Comparison of ENCODE assay signal across 15 mouse cellular contexts in the genomic region with DNA sequence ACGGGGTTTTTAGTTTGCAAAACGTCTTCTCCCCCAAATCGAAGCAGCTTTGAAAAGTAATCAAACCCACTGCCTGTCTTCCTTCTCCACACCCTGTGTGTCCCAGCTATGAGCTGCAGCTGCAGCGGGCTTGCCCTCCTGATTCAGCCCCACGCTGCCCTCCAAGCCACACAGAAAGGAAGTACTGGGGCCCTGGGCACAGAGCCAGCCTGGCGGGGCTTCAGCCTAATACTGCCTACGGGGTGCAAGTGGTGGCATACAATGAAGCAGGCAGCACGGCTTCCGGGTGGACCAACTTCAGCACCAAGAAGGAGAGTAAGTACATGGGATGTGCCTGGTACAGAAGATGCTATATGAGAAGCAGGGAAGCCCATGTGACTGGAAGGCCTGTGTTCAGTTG. TPM values are rescaled to one million over a fixed set of nuclear protein-coding genes. Genes with fewer than 3 reads are reported as not detected.
DNase-seq lines count a peak whose midpoint lies in the region; ATAC-seq lines count a peak whose summit lies in the region.
"Had no signal": no experiment of that assay in that cellular context is flagged by ENCODE, and none has a peak within 500 bp of the region (broad histone marks: within the 10 kb centered on the region; RNA-seq: fewer than 3 reads in every experiment).

No protein-coding gene starts in this region.

- peak; percentile 68 for ATAC-seq in forebrain, embryonic 16.5 days

- no peaks in the 10 kb centered on the region for H3K36me3 ChIP-seq in forebrain, embryonic 16.5 days (ENCODE audit: control insufficient read depth, insufficient read depth)
- H3K36me3 ChIP-seq: heart, embryonic 10.5 days; limb, embryonic 12.5 days; lung, embryonic 15.5 days had no signal

- peak; percentile 48 to 61 for DNase-seq in cerebellum, postnatal 14 days
- no peak for DNase-seq in cerebellum, adult 9-11 months
- DNase-seq in left cerebral cortex, postnatal 4 days: peak; percentile 72
- no peak for DNase-seq in left cerebral cortex, adult 9 months (ENCODE audit: low spot score in 2 of 2)
- peak; percentile 14 for DNase-seq in ovary, postnatal 36 days (ENCODE audit: low spot score)
- no peak for DNase-seq in ovary, postnatal 10 days (ENCODE audit: low spot score)
- DNase-seq in heart, adult 9 months (ENCODE audit: low spot score in 2 of 2): no peak
- DNase-seq: heart, postnatal 36 days; layer of hippocampus, postnatal 36 days; thymus, adult 18-20 months had no signal

- H3K27me3 ChIP-seq in forebrain, embryonic 16.5 days (replicated peaks; ENCODE audit: control insufficient read depth, insufficient read depth, low read length): no peaks in the 10 kb centered on the region
- H3K27me3 ChIP-seq: limb, embryonic 12.5 days; lung, embryonic 15.5 days had no signal

- intact Hi-C loops in left cerebral cortex, postnatal 4 days (cut with DNase I): no loop called here

- no peak overlapping the region for H3K4me2 ChIP-seq in forebrain, embryonic 16.5 days (ENCODE audit: low read length)
- H3K4me2 ChIP-seq: limb, embryonic 12.5 days; lung, embryonic 15.5 days had no signal

- no peak overlapping the region for H3K4me3 ChIP-seq in forebrain, embryonic 16.5 days (replicated peaks; ENCODE audit: low read length)
- H3K4me3 ChIP-seq: erythroblast, embryonic 14.5 days; heart, embryonic 10.5 days; limb, embryonic 12.5 days; lung, embryonic 15.5 days had no signal

- H3K4me1 ChIP-seq in forebrain, embryonic 16.5 days (replicated peaks; ENCODE audit: control insufficient read depth, insufficient read depth, low read length): peaks cover 5% of the 10 kb centered on the region; the same call in 1 of the 2 replicates
- H3K4me1 ChIP-seq: heart, embryonic 10.5 days had no signal

- H3K9ac ChIP-seq in forebrain, embryonic 16.5 days (replicated peaks; ENCODE audit: low read depth, low read length): no peak overlapping the region
- H3K9ac ChIP-seq: limb, embryonic 12.5 days; lung, embryonic 15.5 days had no signal

- no peaks in the 10 kb centered on the region for H3K9me3 ChIP-seq in forebrain, embryonic 16.5 days (ENCODE audit: control insufficient read depth, low read length)
- H3K9me3 ChIP-seq: heart, embryonic 10.5 days; limb, embryonic 12.5 days; lung, embryonic 15.5 days had no signal

- H3K27ac ChIP-seq in forebrain, embryonic 16.5 days (ENCODE audit: low read length): no peak overlapping the region
- H3K27ac ChIP-seq: heart, embryonic 10.5 days; limb, embryonic 12.5 days; lung, embryonic 15.5 days had no signal

- WGBS in forebrain, embryonic 16.5 days: 36% methylated on average over 9 of the region's 9 CpGs

RNA-seq across cellular contexts. Expression of a gene that starts 59.4 kb away (rescaled TPM):
- total RNA-seq in left cerebral cortex, postnatal 4 days (2021): 100 to 1,000 TPM; 105 to 116 TPM
- polyA plus RNA-seq in forebrain, embryonic 16.5 days (2015; fragmentation: Nextera tagmentation; extraction: Ambion mirVana): 43.9 and 46.7 TPM in 2 replicates

Comparison
In these comparisons a context has a peak if more than half of its experiments do, and no peak if none do; other contexts are left out.
1. DNase-seq: peak in cerebellum, postnatal 14 days (2 of 2), left cerebral cortex, postnatal 4 days (single experiment) and ovary, postnatal 36 days (single experiment); none in cerebellum, adult 9-11 months (single experiment), left cerebral cortex, adult 9 months (0 of 2), ovary, postnatal 10 days (single experiment) and heart, adult 9 months (0 of 2).